Mouse (Mus musculus) urinary bladder, postnatal 10 days (tissue): ENCODE data around the gene Gzmk.

Source experiments
- DNase-seq: peaks from one replicate; pipeline ENCODE4 v3.0.0; 2022; ENCODE audit warnings: low spot score

The Gzmk gene

DNA sequence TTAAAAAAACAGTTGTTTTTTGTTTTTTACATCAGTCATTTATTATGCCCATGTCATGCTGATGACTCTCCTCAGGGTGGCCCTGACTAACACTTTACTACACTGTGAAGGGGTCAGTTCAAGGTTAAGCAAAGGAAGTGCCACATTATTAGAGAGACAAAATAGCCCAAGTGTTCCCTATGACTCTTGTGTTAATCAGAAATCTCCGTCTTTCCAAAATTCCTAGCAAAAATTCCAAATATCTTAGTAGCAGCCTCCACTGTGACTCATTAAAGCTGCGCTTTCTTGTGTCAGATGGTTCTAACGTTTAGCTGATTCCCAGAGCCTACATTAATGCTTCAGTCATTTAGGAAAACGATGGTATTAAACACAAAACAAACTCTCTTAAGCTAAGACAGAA is 23.5 kb downstream of the Gzmk start:
- no peak for DNase-seq

DNA sequence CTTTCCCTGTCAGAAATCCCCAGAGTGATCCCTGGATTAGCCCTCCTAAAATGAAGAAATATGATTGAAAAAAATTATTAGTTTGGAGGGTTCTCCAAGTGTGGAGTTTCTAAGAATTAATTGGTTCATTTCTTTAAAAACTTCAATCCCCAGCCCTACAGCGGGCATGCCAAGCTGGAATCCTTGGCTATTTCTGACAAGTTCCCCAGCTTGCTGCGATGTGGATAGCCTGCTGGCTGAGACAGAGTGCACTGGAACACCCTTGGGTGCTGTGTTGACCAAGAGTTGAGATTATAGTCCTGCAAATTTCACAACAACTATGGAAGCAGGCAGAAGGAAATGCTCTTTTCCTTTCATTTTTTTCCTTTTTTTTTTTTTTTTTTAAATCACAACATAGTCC is 24.1 kb downstream of the Gzmk start:
- DNase-seq: no peak

DNA sequence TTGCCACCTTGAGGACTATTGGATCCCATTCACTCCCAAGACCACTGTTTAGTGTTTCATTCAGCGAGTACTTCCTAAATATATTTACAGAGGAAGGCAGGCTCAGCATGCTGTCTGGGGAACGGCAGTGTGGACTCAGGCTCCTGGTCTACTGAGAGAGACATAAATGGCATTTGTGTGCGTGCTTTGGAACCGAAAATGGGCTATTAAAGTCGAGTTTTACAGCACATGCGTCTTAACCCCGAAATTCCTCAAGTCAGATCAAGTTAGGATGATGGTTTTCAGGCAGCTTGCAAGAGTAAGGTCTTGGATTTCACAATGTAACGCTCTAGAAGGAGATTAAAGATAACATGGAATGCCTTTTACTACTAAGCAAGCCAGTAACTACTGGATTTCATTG is 25.0 kb downstream of the Gzmk start:
- DNase-seq: no peak

DNA sequence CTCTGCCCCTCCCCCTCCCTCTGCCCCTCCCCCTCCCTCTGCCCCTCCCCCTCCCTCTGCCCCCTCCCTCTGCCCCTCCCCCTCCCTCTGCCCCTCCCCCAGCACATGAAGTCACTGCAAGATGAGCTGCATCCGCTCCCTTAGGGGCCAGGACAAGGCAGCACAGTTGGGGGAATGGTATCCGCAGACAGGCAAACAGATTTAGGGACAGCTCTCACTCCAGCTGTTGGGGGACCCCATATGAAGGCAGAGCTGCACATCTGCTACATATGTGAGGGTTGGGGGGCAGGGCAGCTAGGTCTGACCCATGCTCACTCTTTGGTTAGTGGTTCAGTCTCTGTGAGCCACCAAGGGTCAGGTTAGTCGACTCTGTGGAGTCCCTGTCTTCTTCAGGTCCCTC is 26.4 kb downstream of the Gzmk start:
- no peak for DNase-seq

DNA sequence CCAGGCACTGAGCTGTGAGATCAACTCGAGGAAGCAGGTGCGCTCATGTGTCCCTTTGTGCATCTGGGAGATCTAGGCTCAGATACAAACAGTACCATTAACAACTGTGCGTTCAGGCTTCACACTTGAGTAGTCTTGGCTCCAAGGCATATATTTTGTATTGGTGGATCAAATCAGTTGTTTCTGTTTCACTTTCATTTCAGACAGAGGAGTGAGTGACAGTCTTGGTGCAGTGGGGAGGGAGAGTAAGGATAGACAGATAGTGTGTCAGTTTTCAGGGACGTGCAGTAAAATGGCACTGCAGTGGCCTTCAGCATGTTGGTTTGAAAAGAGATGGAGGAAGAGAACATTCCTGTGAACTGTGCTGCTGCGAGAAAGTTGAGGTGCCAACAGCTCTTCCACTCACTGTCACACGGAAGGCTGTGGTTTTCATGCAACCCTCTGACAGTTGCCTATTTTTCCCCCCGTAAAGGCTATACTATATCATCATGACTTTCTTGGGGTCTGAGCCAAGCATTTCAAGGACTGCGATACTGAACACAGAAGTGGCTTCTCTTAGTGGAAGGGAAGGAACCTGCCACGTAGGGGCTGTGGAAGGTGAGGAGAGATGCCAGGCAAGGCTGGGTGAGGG is 27.7 kb downstream of the Gzmk start:
- no peak for DNase-seq

DNA sequence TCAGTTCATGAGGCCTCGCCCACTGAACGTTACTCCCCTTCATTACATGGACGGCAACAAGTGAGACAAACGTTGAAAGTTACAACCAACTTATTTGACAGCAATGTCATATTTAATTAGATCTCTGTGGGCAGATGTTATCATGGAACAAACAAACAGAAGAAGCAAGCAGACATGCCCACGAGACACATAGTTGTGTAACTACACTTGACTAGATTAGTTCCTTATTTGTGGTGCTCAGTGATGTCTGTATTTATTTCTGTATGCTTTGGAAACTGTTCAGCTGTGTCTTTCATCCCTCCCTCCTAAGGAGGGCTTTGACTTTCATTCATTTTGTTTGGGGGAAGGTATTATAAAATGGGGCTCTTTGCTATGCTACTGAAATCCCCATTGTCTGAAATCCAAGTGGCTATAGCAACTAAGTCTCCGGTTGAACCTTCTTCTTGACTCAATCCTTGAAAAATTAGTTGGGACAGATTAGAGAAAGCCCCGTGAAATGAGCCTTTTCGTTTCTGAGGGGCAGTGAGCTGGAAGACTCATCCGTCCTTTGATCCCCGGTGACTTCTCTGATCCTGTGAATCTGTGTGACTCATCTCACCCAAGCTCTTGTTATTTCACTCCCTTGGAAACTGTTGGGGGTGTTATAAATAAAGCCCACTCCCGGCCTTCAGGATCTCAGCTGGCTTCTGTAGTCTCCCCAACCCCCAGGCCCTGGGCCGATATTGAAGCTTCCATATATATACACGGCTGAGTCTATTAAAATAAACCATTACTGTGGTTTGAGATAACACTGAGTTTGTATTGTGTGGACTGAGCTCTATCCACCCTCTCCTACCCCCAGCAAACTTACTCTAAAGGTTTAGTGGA is 28.7 kb downstream of the Gzmk start:
- no peak for DNase-seq

DNA sequence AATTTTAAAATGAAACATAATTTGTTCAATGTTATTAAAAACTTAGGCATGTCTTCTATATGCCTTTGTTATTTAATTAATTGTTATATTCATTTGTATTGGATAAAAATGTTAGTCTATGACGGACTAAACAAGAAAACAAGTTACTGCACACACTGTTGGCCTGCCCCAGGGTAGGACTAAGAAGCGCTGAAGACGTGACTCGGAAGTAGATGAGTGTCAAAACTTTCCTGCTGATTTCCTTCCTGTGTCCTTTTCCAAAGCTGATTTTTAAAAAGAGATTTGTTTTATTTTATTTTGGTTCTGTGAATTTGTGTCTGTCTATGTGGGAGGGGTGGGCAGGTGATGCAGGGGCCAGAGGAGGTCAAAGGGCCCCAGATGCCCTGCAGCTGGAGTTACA is 42.0 kb downstream of the Gzmk start:
- DNase-seq: no peak

DNA sequence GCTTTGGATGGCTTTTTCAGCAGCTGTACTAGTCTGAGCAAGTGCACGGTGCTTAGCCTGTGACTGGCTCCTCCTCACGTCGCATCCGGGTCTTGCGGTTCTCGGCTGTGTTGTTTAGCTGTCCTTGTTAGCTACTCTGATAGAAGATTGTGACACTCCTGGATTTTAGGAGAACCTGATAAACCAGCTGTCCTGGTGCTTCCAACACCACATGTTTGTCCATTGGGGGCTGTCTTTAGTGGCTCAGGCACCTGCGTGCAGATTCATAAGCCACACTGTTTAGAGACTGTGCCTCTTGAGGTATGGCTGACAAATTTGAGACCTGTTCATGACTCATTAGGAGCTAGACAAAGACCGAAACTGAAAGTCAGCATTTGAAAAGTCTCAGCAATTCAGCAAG is 42.4 kb downstream of the Gzmk start:
- DNase-seq: no peak

DNA sequence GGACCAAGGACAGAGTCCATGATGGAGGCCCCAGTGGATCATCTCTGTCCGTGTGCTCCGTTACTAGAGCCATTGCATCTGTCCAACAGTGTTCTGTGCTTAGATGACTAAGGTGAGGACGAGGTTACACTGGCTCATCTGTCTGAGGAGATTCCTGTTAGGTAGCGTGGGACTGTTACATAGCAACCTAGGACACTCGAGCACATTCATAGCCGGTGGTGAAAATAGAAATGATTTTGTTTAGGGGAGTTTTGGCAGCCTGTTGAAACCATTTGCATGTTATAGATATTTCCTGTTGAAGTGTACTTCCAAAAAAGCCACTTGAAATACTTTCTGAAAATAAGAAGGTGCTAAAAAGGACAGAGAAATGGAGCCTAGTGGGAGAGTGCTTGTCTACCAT is 51.5 kb downstream of the Gzmk start:
- no peak for DNase-seq

DNA sequence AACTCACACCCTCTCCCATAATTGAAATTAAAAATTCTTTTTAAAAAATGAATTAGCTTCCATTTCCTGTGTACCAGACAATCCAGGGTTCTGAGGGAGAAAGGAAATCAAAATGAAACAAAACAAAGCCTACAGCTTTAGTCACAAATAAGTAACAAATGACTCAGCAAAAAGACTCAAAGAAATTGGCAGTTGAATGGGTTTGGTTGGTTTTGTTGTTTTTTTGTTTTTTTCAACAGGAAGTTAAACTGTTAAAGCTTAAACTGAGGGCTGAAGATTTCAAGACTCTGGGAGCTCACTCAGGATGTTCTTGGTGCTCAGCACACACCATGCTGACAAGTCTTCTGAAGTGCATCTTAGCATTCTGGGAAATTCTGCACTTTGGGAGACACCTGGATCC is 55.5 kb downstream of the Gzmk start:
- no peak for DNase-seq

DNA sequence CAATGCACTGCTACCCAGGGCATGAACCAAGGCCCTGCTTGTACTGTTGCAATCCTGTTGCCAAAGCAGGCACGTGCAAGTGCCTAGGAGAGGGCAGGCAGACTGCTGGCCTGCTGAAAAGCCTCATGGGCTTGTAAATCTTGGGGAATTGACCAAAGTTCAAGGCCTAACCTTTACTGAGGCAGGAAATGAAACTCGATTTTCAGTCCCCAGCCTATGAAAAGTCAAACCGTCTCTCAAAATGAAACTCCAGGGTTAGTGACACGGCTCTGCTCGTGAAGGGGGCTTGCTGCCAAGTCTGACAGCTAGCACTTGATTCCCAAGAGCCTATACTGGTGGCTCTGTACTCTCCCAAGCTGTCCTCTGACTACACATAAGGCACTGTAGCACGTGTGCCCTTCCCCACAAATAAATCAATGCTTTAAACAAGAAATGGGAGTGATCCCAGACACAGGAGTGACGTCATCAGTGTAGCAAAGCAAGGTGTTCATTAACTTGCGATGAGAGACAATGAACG is 57.6 kb downstream of the Gzmk start:
- no peak for DNase-seq

DNA sequence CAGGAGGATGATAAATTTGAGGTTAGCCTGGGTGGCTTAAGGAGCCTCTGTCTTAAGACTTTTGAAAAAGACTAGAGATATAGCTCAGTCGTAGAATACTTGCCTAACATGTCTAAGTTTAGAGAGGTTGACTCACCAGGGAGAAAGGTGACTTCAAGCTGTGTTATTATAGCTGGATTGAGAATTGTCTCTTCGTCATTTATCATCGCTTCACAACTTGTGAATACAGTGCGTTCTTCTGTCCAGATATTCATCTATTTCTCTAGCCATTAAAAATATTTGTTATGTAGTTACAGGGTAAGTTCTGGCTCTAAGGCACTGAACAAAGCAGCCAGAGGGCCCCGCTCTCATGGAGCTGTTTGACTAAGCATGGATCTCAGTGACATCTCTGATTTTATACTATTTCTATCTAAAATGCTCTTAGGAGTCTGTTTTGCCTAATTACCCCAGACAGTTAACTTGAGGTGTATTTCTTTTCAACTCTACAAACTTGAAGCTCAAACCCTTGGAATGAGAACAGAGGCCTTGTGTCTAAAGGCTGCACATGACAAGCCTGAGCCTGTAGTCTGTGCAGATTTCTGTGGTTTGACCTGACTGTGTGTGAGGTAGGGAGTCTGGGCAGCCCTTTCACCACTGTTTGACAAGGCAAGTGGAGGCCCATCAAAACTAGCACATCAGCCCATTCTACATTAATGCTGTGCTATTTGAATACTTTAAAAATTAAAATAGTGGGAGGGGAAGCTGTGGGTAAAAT is 61.3 kb downstream of the Gzmk start:
- DNase-seq: no peak

DNA sequence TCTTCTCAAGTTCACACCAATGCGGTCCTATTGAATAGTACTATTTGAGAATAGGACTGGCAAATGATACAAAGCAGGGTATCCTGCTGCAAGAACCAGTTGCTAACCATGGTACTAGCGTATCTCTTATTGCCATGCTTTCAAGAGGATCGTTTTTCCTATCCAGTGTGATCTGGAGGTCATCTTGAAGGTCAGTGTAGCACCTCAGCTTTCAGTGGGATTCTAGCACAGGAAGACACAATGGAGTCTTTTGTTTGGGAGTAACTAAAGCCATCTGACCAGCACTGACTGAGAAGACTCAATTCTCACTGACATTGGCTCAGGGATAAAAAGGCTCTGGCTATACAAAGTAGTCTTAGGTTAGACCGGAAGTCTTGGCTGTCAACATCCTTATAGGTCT is 74.2 kb downstream of the Gzmk start:
- DNase-seq: no peak

DNA sequence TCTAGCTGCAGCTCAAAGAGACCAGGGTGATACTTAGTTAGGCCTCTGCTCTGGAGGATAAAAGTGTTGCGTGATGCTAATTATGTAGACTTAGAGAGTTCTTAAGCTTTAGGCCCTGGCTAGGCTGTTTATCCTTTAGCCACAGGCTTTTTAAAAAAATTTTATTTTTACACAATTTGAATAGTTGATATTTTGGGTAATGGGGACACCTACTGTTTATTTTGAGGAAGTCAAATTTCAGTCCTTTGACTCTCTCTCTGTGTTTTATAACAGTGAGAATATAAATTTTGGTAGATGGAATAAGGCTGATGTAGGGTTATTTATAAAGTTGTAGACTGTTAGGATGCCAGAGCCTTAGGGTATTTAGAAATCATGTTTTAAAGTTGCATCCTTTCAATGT is 86.1 kb downstream of the Gzmk start:
- DNase-seq: no peak

DNA sequence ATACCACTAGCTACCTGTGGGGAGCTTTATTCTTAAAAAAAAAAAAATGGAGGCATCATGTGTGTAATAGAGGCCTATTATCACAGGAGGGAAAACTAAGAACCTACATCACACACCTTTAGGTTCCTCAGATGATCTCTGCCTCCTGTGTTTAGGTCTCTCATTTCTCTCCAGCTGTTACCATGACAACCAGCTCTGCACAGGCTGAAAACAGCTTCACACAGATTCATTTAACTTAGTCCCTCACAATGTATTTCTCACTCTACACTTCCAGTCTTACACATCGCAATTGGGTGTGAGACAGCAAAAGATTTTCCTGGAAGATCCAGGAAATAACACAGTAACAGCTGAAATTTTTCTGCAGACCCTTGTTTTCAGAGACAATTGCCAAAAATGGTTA is 95.7 kb downstream of the Gzmk start:
- DNase-seq: no peak
